In genomic region chr1:35849406-35850190, GRCm38 (mm10) we compare ENCODE assay signal across 11 mouse cellular contexts.
DNase-seq lines count a peak whose midpoint lies in the region; ATAC-seq and TF ChIP-seq lines count a peak whose summit lies in the region.
"Had no signal": no experiment of that assay in that cellular context is flagged by ENCODE, and none has a peak within 500 bp of the region (broad histone marks: within the 10 kb centered on the region; RNA-seq: fewer than 3 reads in every experiment).

No protein-coding gene starts in this region.

- no peaks in the 10 kb centered on the region for H3K27me3 ChIP-seq in forebrain, embryonic 14.5 days (replicated peaks; ENCODE audit: control insufficient read depth, insufficient read depth, low read length)
- H3K27me3 ChIP-seq in forebrain, embryonic 12.5 days = no peaks in the 10 kb centered on the region
- H3K27me3 ChIP-seq in limb, embryonic 10.5 days (ENCODE audit: low read depth, poor library complexity, severe bottlenecking) = no peaks in the 10 kb centered on the region
- H3K27me3 ChIP-seq: hindbrain, embryonic 12.5 days had no signal

- TF ChIP-seq POLR2A in bone marrow, adult 2 months (IDR thresholded peaks at IDR 0.05; ENCODE audit: borderline replicate concordance, control insufficient read depth, low read depth, low read length) = no peak

- peak; percentile 84 for DNase-seq in forebrain, embryonic 14.5 days (ENCODE audit: low spot score)
- DNase-seq in left cerebral cortex, adult 2 months (ENCODE audit: extremely low spot score in 1 of 2, low spot score in 2 of 2) = no peak
- no peak for DNase-seq in left cerebral cortex, adult 18-20 months (ENCODE audit: low spot score in 2 of 2)
- peak; percentile 14 for DNase-seq in limb, embryonic 10.5 days (ENCODE audit: low spot score)
- no peak for DNase-seq in left cerebral cortex, adult 8-10 months (ENCODE audit: low spot score in 2 of 2)
- DNase-seq in thymus, postnatal 25 days = no peak
- DNase-seq: adrenal gland, adult 2 months; left cerebral cortex, postnatal 4 days had no signal

- H3K9ac ChIP-seq in forebrain, embryonic 14.5 days (ENCODE audit: low read length) = no peak overlapping the region
- no peak overlapping the region for H3K9ac ChIP-seq in forebrain, embryonic 12.5 days
- H3K9ac ChIP-seq: hindbrain, embryonic 12.5 days had no signal

- ATAC-seq in forebrain, embryonic 14.5 days = peak; percentile 81; the same call in 1 of the 2 replicates
- no peak for ATAC-seq in forebrain, embryonic 12.5 days (ENCODE audit: low FRiP score)

- intact Hi-C loops in left cerebral cortex, adult 2 months (cut with DNase I) = no loop called here

- H3K4me3 ChIP-seq in forebrain, embryonic 14.5 days (ENCODE audit: low read depth, low read length) = no peak overlapping the region
- no peak overlapping the region for H3K4me3 ChIP-seq in forebrain, embryonic 12.5 days (replicated peaks)
- peak overlapping the region; percentile 29; the same call in 1 of the 2 replicates for H3K4me3 ChIP-seq in left cerebral cortex, adult 2 months
- peak overlapping the region; percentile 23 for H3K4me3 ChIP-seq in bone marrow, adult 2 months (replicated peaks; ENCODE audit: control insufficient read depth, low read depth, low read length)
- H3K4me3 ChIP-seq in limb, embryonic 10.5 days = no peak overlapping the region
- H3K4me3 ChIP-seq: hindbrain, embryonic 12.5 days had no signal

- TF ChIP-seq CTCF in left cerebral cortex, adult 2 months (IDR thresholded peaks at IDR 0.05) = no peak
- TF ChIP-seq CTCF in bone marrow, adult 2 months (IDR thresholded peaks at IDR 0.05; ENCODE audit: control insufficient read depth, insufficient read depth, low read length) = no peak

- WGBS in forebrain, embryonic 14.5 days = 75% methylated on average over 11 of the region's 11 CpGs
- WGBS in forebrain, embryonic 12.5 days = 88% methylated on average over 11 of the region's 11 CpGs
- 57% methylated on average over 11 of the region's 11 CpGs for WGBS in bone marrow, adult 2 months
- 95% methylated on average over 11 of the region's 11 CpGs for WGBS in limb, embryonic 10.5 days

- 0 out of 2 replicates have a peak overlapping the region, but pooled peaks have one; percentile 14 for H3K27ac ChIP-seq in forebrain, embryonic 14.5 days (ENCODE audit: low read depth, low read length)
- no peak overlapping the region for H3K27ac ChIP-seq in forebrain, embryonic 12.5 days
- H3K27ac ChIP-seq in left cerebral cortex, adult 2 months = no peak overlapping the region; the same call in 1 of the 2 replicates
- no peak overlapping the region for H3K27ac ChIP-seq in bone marrow, adult 2 months (ENCODE audit: control insufficient read depth, insufficient read depth, low read depth, low read length, poor library complexity)
- H3K27ac ChIP-seq in limb, embryonic 10.5 days = no peak overlapping the region
- H3K27ac ChIP-seq: hindbrain, embryonic 12.5 days had no signal

- H3K9me3 ChIP-seq in forebrain, embryonic 14.5 days (replicated peaks; ENCODE audit: control insufficient read depth, low read length) = no peaks in the 10 kb centered on the region
- no peaks in the 10 kb centered on the region for H3K9me3 ChIP-seq in forebrain, embryonic 12.5 days
- no peaks in the 10 kb centered on the region for H3K9me3 ChIP-seq in limb, embryonic 10.5 days (replicated peaks)
- H3K9me3 ChIP-seq: hindbrain, embryonic 12.5 days had no signal

- no peak overlapping the region for H3K4me2 ChIP-seq in forebrain, embryonic 14.5 days (ENCODE audit: low read length)
- H3K4me2 ChIP-seq in forebrain, embryonic 12.5 days = no peak overlapping the region
- H3K4me2 ChIP-seq: hindbrain, embryonic 12.5 days had no signal

- no peaks in the 10 kb centered on the region for H3K36me3 ChIP-seq in forebrain, embryonic 14.5 days (ENCODE audit: control insufficient read depth, insufficient read depth, low read length)
- H3K36me3 ChIP-seq in forebrain, embryonic 12.5 days (replicated peaks) = no peaks in the 10 kb centered on the region
- H3K36me3 ChIP-seq in limb, embryonic 10.5 days = no peaks in the 10 kb centered on the region
- H3K36me3 ChIP-seq: hindbrain, embryonic 12.5 days had no signal

- H3K4me1 ChIP-seq in forebrain, embryonic 14.5 days (ENCODE audit: control insufficient read depth, insufficient read depth, low read length) = no peaks in the 10 kb centered on the region
- H3K4me1 ChIP-seq in forebrain, embryonic 12.5 days = no peaks in the 10 kb centered on the region
- H3K4me1 ChIP-seq in bone marrow, adult 2 months (ENCODE audit: control insufficient read depth, insufficient read depth, low read length) = peaks cover 1% of the 10 kb centered on the region; the same call in 1 of the 2 replicates
- H3K4me1 ChIP-seq in limb, embryonic 10.5 days = no peaks in the 10 kb centered on the region
- H3K4me1 ChIP-seq: hindbrain, embryonic 12.5 days had no signal

Comparison
In these comparisons a context has a peak if more than half of its experiments do, and no peak if none do; other contexts are left out.
1. DNase-seq: peak in forebrain, embryonic 14.5 days (single experiment) and limb, embryonic 10.5 days (single experiment); none in left cerebral cortex, adult 2 months (0 of 2), left cerebral cortex, adult 18-20 months (0 of 2), left cerebral cortex, adult 8-10 months (0 of 2) and thymus, postnatal 25 days (single experiment).
2. H3K4me3 ChIP-seq: peak in left cerebral cortex, adult 2 months (single experiment) and bone marrow, adult 2 months (single experiment); none in forebrain, embryonic 14.5 days (single experiment), forebrain, embryonic 12.5 days (single experiment) and limb, embryonic 10.5 days (single experiment).